Mouse (Mus musculus): ENCODE data around the gene Cables2.

The Cables2 gene

DNA sequence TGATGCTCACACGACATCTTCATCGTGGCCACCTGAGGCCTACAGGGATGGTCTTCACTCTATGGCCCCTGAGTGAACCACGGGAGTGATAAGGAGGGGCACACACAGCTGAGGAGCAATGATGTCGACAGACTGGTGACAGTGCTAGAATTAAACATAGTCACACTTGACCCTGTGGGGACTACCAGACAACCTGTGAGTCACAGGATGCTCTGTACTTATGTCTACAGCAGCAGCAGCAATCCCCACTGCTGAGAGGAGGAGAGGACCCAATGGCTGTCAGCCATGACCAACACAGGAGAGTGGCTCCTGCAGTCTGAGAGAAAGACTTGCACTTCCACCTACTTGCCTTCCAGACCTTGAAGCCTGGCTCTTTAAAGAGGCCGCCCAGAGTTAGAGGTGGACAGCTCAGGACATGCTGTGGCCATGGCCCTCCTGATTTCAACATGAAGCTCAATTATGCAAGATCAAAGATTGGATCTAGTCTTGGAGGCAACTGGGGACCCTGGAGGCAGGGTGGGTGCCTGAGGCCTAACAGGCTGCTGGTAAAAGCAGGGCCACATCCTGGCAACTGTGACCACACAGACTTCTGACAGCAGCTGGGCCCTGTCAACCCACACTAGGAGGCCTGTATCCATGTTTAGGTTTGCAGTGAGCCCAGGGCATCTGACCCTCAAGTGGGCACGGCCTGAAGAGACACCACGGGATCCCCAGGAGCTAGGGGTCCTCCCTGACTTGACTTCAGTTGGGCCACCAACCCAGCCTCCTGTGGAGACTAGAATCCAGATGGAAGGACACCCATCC, 40.0 kb downstream of the Cables2 start:
- Histone ChIP-seq H3K4me1 (replicated peaks; ENCODE audit: low read depth, low read length) (peaks cover 95% of the 10 kb centered on the region), H3K9me3 (ENCODE audit: low read length) (no peaks in the 10 kb centered on the region), H3K4me3 (replicated peaks; ENCODE audit: low read length) (no peak overlapping the region), H3K27me3 (ENCODE audit: insufficient read depth, low read length) (peaks cover 9% of the 10 kb centered on the region; the same call in 1 of the 2 replicates), H3K36me3 (ENCODE audit: insufficient read depth, low read length) (no peaks in the 10 kb centered on the region; the same call in 1 of the 2 replicates)
- TF ChIP-seq NANOG (IDR thresholded peaks at IDR 0.05; ENCODE audit: borderline replicate concordance, low read length) (no peak), CTCF (conservative IDR thresholded peaks at IDR 0.05; ENCODE audit: low read length) (no peak), POU5F1 (IDR thresholded peaks at IDR 0.05; ENCODE audit: borderline replicate concordance, low read length) (no peak)

DNA sequence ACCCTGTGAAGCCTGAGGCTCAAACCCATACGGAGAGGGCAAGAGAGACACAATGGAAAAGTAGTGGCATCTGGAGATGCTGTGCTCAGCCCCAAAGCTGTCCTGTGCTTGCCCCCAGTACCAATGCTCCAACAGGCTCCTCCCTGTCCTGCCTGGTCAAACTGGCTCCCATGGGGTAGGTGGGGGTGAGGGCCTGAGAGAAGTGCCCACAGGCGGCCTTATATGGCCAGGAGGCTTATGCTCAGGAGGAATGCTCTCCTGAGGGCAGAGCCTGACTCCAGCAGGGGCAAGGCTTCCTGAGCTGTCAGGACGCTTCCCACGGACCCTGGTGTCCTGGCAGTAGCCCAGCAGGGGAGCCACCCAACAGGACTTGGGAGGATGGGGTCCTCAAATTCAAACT, 42.8 kb downstream of the Cables2 start:
- H3K36me3 ChIP-seq (ENCODE audit: insufficient read depth, low read length): no peaks in the 10 kb centered on the region; the same call in 1 of the 2 replicates
- no peaks in the 10 kb centered on the region for H3K9me3 ChIP-seq (ENCODE audit: low read length)
- peaks cover 13% of the 10 kb centered on the region; the same call in 1 of the 2 replicates for H3K27me3 ChIP-seq (ENCODE audit: insufficient read depth, low read length)
- H3K4me3 ChIP-seq (replicated peaks; ENCODE audit: low read length): peak overlapping the region; percentile 14; the same call in 1 of the 2 replicates
- H3K4me1 ChIP-seq (replicated peaks; ENCODE audit: low read depth, low read length): peaks cover 88% of the 10 kb centered on the region
- no peak for TF ChIP-seq POU5F1 (IDR thresholded peaks at IDR 0.05; ENCODE audit: borderline replicate concordance, low read length)

DNA sequence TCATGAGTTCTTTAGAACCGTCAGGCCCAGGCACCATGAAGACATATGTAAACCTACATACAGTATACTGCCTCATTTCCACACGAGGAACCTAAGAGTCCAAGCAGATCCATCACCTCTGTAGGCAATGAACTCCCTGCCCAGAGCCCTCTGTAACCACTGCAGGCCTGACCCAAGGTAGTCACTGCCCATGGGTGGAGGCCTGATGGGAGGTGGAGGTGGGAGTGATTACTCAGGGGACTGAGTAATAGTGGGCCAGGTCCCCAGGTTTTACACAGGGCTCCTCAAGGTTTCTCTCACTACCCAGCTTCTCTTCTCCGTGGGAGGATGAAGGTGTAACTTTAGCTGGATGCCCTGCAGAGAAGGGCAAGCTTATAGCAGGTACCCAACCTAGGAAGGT, 44.2 kb downstream of the Cables2 start:
- Histone ChIP-seq H3K36me3 (ENCODE audit: insufficient read depth, low read length) (no peaks in the 10 kb centered on the region; the same call in 1 of the 2 replicates), H3K27me3 (ENCODE audit: insufficient read depth, low read length) (peaks cover 13% of the 10 kb centered on the region; the same call in 1 of the 2 replicates), H3K4me1 (replicated peaks; ENCODE audit: low read depth, low read length) (peaks cover 83% of the 10 kb centered on the region), H3K9me3 (ENCODE audit: low read length) (no peaks in the 10 kb centered on the region), H3K4me3 (replicated peaks; ENCODE audit: low read length) (0 out of 2 replicates have a peak overlapping the region, but pooled peaks have one; percentile 96)
- TF ChIP-seq CTCF (conservative IDR thresholded peaks at IDR 0.05; ENCODE audit: low read length) (no peak), POU5F1 (IDR thresholded peaks at IDR 0.05; ENCODE audit: borderline replicate concordance, low read length) (no peak), NANOG (IDR thresholded peaks at IDR 0.05; ENCODE audit: borderline replicate concordance, low read length) (no peak)

GRCm38 (mm10) chr2:180228592-180228991, 44.7 kb downstream of the Cables2 start:
- Histone ChIP-seq H3K9me3 (ENCODE audit: low read length) (no peaks in the 10 kb centered on the region), H3K27me3 (ENCODE audit: insufficient read depth, low read length) (peaks cover 13% of the 10 kb centered on the region; the same call in 1 of the 2 replicates), H3K36me3 (ENCODE audit: insufficient read depth, low read length) (peaks cover 3% of the 10 kb centered on the region), H3K4me3 (replicated peaks; ENCODE audit: low read length) (peak overlapping the region; percentile 96), H3K4me1 (replicated peaks; ENCODE audit: low read depth, low read length) (peaks cover 83% of the 10 kb centered on the region)
- TF ChIP-seq POU5F1 (IDR thresholded peaks at IDR 0.05; ENCODE audit: borderline replicate concordance, low read length) (no peak), NANOG (IDR thresholded peaks at IDR 0.05; ENCODE audit: borderline replicate concordance, low read length) (no peak), CTCF (conservative IDR thresholded peaks at IDR 0.05; ENCODE audit: low read length) (no peak)

DNA sequence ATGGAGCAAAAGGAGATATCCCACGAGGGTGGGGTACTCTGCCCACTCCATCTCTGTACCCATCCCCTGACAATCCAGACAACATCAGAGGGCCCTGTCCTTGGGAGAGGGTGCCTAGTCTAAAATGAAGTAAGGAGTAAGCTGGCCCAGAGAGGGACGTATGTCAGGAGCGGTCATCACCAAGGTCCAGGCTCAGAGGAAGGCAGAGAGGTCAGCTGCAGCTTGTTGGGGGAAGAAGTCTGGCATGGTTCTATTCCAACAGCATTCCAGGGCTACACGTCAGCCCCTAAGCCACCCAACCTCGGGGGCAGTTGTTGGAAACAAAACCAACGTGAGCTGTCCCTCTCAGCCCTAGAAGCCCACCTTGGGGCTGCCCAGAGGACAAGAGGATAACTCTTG, 45.2 kb downstream of the Cables2 start:
- Histone ChIP-seq H3K27me3 (ENCODE audit: insufficient read depth, low read length) (peaks cover 13% of the 10 kb centered on the region; the same call in 1 of the 2 replicates), H3K9me3 (ENCODE audit: low read length) (no peaks in the 10 kb centered on the region), H3K4me1 (replicated peaks; ENCODE audit: low read depth, low read length) (peaks cover 83% of the 10 kb centered on the region), H3K4me3 (replicated peaks; ENCODE audit: low read length) (peak overlapping the region; percentile 96), H3K36me3 (ENCODE audit: insufficient read depth, low read length) (peaks cover 8% of the 10 kb centered on the region)
- TF ChIP-seq CTCF (conservative IDR thresholded peaks at IDR 0.05; ENCODE audit: low read length) (no peak), POU5F1 (IDR thresholded peaks at IDR 0.05; ENCODE audit: borderline replicate concordance, low read length) (no peak), NANOG (IDR thresholded peaks at IDR 0.05; ENCODE audit: borderline replicate concordance, low read length) (no peak)

DNA sequence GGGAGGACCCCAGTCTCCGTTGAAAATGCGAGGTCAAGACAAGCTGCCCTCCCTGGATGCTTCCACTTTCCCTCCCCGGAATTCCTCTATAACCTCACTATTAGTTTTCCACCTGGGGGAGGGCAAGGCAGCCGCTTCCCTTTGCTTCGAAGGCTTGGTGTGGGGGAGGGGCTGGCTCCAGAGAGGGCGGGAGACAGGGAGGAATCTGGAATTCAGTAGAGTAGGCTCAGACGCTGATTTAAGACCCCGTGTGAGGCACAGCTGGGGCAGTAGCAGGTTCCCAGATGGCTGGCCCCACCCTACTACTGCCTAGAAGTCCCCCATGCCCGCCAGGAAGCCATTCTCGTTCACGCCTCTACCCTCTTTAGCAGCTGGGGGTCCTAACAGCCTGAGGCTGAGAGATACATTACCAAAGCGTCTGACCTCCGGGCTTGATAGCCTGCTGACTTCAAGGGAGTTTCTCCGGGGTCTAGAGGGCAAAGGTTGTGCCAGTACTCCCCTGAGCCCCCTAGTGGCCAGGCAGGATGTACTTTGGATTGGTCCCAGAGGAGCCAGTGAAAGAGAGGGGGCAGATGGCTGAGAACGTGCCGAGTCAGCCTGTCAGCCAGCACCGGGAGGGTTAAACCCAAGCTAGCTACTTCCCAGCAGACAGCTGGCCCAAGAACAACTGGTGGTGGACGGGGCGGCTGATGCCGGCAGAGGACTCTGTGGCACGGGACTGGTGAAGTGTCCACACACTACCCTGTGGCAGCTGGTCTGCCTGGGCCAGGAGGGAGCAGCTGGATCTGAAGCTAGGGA, 45.8 kb downstream of the Cables2 start:
- TF ChIP-seq NANOG (IDR thresholded peaks at IDR 0.05; ENCODE audit: borderline replicate concordance, low read length) (peak; percentile 86), CTCF (conservative IDR thresholded peaks at IDR 0.05; ENCODE audit: low read length) (peak; percentile 91), POU5F1 (IDR thresholded peaks at IDR 0.05; ENCODE audit: borderline replicate concordance, low read length) (no peak)
- Histone ChIP-seq H3K27me3 (ENCODE audit: insufficient read depth, low read length) (peaks cover 13% of the 10 kb centered on the region; the same call in 1 of the 2 replicates), H3K4me3 (replicated peaks; ENCODE audit: low read length) (peak overlapping the region; percentile 96), H3K9me3 (ENCODE audit: low read length) (no peaks in the 10 kb centered on the region), H3K36me3 (ENCODE audit: insufficient read depth, low read length) (peaks cover 11% of the 10 kb centered on the region), H3K4me1 (replicated peaks; ENCODE audit: low read depth, low read length) (peaks cover 83% of the 10 kb centered on the region)

- H3K27me3 ChIP-seq (ENCODE audit: insufficient read depth, low read length): peaks cover 13% of the 10 kb centered on the region; the same call in 1 of the 2 replicates
- H3K4me1 ChIP-seq (replicated peaks; ENCODE audit: low read depth, low read length): peaks cover 88% of the 10 kb centered on the region
- peaks cover 25% of the 10 kb centered on the region for H3K36me3 ChIP-seq (ENCODE audit: insufficient read depth, low read length)
- H3K4me3 ChIP-seq (replicated peaks; ENCODE audit: low read length): peak within 1 kb of the TSS; percentile 96
- TF ChIP-seq POU5F1 (IDR thresholded peaks at IDR 0.05; ENCODE audit: borderline replicate concordance, low read length): no peak
- TF ChIP-seq NANOG (IDR thresholded peaks at IDR 0.05; ENCODE audit: borderline replicate concordance, low read length): no peak
- no peak for TF ChIP-seq CTCF (conservative IDR thresholded peaks at IDR 0.05; ENCODE audit: low read length)
- H3K9me3 ChIP-seq (ENCODE audit: low read length): no peaks in the 10 kb centered on the region
Observed at GRCm38 (mm10) chr2:180225762-180226378, 47.4 kb downstream of the Cables2 start, which contains the start of gene Lama5. TSS of gene Lama5 (minus strand) at chr2:180225859.

All from E14TG2a.4 (cell line).